Mouse (Mus musculus): Measurements from ENCODE around the gene Adcyap1. TPM values are rescaled to one million over a fixed set of nuclear protein-coding genes. Genes with fewer than 3 reads are reported as not detected.

Gene Adcyap1
- total RNA-seq (2021), result not detected
- long read RNA-seq, experiment 1, result 0 reads
- long read RNA-seq, experiment 2, result 0 reads

DNA sequence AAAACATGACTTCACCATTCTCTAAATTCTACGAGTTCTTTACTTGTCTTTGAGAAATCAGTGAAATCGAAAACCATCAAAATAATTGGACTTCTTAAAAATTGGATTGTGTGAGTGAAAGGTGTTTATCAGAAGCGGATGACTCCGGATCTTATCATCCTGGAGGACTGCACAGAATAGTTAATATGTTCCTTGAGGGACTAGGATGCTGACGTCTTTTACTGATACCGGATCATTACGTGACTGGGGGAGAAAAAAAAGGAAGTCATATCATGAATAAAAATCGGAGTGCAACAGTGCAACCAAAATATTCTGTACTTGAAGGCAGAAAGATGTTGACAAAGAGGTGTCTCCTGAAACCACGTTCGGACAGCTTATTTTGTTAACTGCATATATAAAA is at the start of gene Adcyap1:
Gene Adcyap1, plus strand, starts transcription at position 301 of the 400 bp plus-strand sequence.
- no peak for DNase-seq
- intact Hi-C loops (cut with DNase I), result no loop called here

DNA sequence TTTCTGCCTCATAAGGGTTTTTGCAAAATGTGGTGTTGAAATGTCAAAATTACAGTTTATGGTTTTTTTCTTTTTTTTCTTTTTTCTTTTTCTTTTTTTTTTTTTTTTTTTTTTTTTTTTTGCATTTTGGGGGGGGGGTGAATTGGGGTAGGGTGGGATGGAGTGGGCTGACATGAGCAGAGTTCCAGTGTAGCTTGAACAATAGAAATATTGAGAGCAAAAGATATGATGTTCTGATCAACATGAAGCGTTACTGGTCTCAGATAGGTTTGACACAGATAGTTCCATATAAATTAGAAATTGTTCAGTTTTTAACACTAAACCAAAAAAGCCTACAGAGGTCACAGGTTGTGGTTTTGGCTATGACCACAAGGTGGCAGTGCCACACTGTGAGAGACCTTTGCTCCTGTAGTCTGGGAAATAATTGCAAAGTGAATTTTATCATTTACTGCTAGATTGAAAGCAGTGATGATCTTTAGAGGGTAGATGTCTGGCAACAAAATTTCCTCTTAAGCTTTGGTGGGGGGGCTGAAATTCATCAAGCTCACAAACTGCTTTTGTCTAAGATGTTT is 40.5 kb upstream of the Adcyap1 start:
- peak; percentile 2 to 50 for DNase-seq
- intact Hi-C loops (cut with DNase I), result loop anchor here (5.0 to 10.0 kb wide), 2 partner anchors 1396 to 1574 kb away; no protein-coding TSS in a partner anchor

DNA sequence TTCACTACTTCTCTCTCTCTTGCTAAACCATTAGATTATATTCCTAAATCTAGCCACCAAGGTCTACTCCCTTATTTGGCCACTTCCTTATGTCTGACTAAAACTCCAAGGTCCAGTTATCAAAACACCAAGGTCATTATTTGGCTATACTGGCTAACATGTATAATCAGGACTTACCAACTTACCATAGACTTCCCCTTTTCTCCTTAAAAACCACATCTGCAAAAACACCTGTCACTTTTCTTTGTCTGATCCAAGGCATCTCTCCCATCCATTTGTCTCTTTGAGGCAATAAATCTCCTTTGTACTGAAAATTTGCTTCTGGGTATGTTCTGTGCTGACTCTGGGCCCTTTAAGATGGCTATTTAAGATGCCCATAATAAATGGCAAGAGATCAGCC is 29.2 kb upstream of the Adcyap1 start:
- DNase-seq, result no peak
- intact Hi-C loops (cut with DNase I), result no loop called here

DNA sequence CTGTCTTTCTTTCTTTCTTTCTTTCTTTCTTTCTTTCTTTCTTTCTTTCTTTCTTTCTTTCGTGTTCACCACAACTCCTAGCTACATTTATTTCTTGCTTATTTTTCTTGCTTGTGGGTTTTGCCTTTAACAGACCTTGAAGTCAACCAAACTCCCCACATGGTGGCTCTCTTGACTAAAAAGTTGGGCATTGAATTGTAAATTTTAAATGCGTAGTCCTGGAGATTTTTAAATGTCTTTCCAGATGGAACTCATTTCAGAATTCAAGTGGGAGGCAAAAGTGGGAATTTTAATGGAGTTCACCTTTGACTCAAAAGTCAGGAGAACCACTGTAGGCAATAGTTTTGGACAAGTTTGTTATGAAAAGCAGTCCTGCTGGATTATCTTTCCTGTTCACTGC is 2.0 kb upstream of the Adcyap1 start:
- no peak for DNase-seq
- intact Hi-C loops (cut with DNase I), result no loop called here

DNA sequence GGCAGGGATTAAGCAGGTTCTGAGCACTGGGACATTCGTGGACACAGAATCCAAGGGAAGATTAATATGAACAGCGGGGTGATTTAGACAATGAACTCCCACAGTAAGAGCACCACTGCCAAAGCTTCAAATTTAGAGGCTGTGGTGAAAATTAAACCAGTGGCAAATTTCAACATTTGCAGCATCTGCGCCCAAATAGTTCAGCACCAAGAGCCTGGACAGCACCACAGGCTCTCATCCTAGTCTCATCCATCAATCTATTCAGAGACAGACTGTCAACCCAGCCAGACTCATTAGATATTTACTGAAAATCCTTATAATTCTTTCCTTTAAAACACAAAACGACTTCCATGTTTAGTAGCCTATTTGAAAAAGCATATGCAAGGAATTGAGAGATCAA is 604 bp upstream of the Adcyap1 start:
- no peak for DNase-seq
- intact Hi-C loops (cut with DNase I), result no loop called here

DNA sequence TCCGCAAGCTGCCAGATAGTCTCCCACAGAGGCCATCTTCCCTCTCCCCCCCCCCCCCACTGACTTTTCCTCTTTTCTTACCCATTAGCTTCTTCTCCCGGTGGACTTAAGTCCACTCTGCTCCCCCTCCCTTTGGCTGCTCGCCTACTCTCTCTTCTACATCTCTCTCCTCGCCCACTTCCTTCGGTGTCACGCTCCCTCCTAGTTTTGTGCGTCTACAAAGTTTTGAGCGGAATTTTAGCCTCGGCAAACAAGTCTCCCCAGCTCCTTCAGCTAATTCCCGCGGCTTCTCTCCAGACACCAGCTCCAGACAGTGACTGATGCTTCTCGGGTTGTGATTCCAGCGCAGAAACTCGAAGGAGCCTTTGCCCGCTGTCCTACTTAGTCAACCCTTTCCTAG is 401 bp downstream of the Adcyap1 start:
- DNase-seq, result no peak
- intact Hi-C loops (cut with DNase I), result no loop called here

DNA sequence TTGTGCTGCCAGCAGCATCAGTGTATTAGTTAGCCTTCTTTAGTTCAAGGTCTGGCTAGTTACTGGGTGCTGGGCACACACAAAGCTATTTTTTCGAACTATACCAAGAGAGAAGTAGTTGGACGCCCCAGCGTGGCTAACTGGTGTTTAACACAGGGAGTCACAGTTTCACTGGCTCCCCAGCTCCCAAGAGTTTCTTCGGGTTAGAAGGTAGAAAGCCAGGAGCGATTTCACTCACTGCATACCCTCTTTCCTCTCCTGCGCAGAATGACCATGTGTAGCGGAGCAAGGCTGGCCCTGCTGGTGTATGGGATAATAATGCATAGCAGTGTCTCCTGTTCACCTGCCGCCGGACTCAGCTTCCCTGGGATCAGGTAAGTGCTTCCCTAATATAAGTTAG is 930 bp downstream of the Adcyap1 start:
- intact Hi-C loops (cut with DNase I), result no loop called here
- DNase-seq, result no peak

DNA sequence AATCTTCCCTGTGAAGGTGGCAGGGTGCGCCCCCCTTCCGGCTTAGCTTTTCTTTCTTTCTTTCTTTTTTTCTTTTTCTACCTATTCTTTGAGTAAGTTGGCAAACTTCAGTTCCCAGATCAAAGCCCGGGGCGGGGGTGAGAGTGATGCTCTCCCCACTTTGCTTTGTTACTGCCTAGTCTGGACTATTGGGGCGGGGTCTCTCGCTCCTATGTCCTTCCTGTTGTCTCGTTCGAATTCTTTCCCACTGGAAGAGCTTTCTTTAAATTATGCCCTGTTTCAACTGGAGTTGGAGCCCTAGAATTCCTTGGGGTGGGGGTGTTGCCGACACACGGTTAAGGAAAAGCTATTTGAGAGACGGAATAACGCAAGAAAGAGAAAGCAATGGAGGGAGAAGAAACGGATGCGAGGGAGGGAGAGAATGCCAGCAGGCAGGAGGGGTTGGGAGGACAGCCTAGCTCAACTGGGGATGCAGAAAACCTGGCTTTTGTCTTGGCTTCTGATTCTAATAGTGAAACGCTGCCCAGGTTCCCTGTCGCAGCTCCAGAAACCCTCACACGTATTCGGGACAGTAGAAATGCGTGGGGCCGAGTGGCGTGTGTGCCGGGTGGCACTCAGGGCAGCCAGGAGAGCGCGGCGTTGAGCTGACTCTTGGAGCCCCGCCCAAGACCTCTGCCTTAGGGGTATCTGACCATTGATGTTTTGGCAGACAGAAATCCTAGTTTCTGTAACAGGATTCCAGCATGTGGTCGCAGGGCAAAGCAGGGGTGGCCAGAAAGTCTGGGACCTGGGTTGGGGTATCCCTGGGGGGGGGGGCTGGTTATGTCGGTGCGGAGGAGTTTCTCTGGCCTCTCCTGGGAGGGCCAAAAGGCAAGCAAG is 1.8 kb downstream of the Adcyap1 start:
- intact Hi-C loops (cut with DNase I), result no loop called here
- no peak for DNase-seq

DNA sequence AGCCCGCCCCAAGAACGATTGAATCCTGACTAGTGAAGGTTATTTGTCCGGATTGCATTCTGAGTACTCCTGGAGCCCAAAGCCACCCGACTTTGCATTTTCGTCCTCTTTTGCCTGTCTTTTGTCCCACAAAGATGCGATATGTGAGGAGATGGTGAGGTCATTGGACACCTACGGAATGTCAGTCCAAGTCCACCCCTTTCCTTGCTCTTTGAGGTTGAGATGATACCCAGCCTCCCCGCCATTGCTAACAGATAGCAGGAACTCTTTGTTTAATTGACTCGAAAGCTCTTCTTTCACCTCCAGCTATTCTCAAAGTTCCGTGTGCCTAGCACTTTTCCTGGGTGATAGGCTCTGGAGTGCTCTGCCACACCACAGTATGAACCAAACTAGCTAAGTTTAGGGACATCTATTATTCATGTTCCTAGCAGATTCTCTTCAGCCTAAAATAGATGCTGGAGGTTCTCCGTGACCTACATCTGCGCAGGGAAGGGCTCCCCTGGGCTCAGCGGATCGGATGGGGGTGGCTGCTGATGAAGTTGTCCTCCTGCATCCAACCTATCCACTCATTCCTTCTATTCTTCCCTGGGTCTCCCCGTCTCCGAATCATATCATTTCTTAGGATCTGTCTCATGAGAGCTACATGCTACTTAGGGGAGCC is 2.6 kb downstream of the Adcyap1 start:
- DNase-seq, result no peak
- intact Hi-C loops (cut with DNase I), result no loop called here

DNA sequence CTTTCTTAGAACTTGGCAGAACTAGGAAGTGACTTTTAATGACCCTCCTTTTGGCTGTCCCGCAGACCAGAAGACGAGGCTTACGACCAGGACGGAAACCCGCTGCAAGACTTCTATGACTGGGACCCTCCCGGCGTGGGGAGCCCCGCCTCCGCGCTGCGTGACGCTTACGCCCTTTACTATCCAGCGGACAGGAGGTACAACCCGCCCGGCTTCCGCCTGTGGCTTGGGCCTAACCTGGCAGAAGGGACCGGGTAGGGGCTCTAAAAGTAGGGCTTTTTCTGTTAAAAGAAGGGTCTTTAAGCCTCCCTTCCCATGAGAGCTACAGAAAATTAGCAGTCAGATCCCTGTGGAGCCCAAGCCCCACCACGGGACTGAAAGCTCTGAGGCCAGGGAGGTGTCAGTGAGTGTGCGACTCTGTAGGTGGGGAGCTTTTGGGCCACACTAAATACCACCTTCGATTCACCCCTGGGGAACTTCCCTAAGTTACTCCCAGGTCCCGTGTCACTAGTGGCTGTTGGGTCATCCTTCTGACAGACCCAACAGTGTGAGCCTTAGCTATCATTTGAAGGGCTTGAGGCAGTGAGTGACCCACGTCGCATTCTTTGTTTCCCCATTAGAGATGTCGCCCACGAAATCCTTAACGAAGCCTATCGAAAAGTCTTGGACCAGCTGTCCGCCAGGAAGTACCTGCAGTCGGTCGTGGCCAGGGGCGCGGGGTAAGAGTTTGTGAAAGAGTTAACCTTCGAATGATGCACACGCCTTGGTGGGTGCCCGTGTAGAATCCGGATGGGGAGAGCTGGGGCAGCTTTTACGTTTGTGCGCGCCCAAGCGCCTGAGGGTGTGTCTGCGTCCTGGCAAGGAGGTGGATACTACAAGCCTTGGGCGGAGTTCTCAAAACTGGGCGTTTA is 3.6 kb downstream of the Adcyap1 start:
- no peak for DNase-seq
- intact Hi-C loops (cut with DNase I), result no loop called here

DNA sequence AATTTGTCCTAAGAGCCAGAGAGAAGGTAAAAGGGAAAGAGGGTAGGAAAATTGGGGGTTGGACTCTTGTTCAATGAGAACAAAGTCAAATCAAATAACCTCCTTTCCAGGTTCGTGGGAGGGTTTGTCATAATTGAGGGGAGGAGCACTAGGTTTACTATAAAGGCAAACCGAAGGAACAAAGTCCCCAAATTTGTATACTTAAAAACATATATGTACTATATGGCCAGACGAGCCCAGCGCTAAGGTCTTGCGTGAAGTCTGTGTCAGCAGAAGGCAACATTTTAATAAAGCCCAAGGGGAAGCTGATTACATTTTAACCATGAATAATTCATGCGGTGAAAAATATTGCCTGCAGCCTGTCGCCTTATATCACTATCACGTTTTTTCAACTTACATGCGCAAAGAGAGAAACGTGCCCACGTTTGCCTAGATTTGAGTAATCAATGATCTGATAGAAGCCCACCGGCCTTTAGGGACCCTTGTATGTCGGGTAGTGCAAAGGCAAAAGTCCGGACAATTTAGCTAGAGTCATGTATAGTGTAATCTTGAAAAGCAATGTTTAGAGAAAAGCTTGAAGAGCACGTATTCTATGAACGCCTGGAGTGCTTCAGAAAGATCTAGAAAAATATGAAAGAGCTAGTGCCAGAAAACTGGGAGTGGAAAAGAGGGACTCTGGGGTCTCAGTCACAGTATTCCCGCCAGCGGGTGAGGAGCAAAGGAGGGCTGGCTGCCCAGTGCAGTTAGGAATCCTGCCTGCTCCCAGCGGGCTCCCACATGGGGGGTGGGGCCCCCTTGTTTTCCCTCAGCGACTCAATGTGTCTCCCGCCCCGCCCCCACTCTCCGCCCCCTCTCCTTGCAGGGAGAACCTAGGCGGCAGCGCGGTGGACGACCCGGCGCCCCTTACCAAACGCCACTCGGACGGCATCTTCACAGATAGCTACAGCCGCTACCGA is 4.5 kb downstream of the Adcyap1 start:
- intact Hi-C loops (cut with DNase I), result no loop called here
- no peak for DNase-seq

DNA sequence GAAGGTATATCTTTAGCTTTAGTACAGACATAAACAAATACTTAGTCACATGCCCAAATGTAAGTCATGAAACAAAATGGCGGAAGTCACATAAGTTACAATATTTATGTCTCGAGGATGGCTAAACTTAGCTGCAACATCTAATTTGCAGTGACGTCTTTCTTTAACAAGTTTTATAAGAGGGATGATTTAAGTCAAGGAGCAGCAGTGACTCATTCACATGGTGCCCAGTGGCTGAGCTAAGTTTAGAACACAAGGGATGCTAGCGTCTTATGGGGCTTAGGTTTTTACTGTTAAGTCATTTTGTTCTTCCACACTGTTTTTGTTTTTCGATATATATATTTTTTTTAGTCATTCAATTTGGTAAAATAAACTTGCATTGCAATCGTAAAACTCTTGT is 19.0 kb downstream of the Adcyap1 start:
- intact Hi-C loops (cut with DNase I), result no loop called here
- DNase-seq, result no peak

DNA sequence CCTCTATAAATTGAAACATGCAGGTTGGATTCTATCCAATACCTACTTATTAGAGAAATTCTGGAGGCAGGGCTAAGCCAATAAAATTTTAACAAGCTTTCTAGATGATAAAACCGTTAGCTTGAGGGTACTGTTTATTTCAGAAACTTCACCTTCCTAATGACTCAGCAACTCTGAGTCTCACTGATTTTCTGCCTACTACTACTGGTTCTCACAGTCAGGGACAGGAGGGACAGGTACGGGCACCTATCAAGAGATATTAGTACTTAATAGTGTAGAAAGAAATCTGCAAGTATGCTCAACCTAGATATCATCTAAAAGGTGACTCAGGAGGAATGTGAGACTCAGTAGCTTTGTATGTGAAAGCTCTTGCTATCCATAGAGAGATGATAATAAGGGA is 19.8 kb downstream of the Adcyap1 start:
- intact Hi-C loops (cut with DNase I), result no loop called here
- DNase-seq, result no peak

DNA sequence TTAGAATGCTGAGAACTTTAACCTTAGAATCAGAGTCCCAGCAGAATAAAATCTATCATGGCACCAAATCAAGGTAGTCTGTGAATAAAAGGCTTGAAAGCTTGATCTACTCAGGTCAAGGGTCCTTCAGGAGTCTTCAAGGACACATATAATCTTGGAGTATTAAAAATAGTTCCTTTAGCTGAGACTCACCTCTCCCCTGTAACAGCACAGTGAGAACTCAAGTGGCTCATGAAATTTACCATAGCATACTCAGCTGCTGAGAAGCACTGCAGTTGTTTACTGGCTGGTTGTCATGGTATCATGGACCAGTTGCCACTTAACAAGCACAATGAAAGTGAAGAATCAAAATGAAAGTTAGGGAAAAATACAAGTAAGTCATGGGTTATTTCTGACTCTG is 38.5 kb downstream of the Adcyap1 start:
- intact Hi-C loops (cut with DNase I), result no loop called here
- no peak for DNase-seq
